Mouse (Mus musculus) liver (tissue): ENCODE data around the gene Sqstm1.

Source experiments
- DNase-seq: peaks from one replicate; pipeline ENCODE4 v3.0.0-alpha.2; 2020; ENCODE audit warnings: mixed read lengths

Gene Sqstm1

GRCm38 (mm10) chr11:50229252-50229910 is 18.8 kb upstream of the Sqstm1 start:
- DNase-seq, result no peak

- DNase-seq, result no peak
Observed at GRCm38 (mm10) chr11:50228772-50229171, 18.1 kb upstream of the Sqstm1 start.

- no peak for DNase-seq
Observed at GRCm38 (mm10) chr11:50227736-50228135, 17.1 kb upstream of the Sqstm1 start.

DNA sequence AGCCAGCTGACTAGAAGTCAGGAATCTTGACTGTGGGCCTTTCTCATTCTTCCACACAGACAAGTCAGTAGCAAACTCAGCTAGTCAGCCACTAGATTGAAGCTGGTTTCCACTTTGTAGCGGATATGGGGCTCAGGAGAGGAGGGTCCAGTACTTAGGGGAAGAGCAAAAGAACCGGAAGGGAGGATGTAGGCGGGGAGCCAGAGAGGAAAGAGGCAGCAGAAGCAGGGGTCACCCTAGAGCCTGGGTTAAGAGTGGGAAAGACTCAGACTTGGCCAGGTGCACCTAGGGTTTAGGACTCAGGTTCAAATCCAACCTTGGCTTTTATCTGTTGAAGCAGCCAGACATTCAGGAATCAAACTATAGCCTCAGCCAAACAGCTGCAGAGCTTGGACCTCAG is 16.6 kb upstream of the Sqstm1 start:
- no peak for DNase-seq

- DNase-seq, result no peak
Observed at GRCm38 (mm10) chr11:50226406-50226805, 15.8 kb upstream of the Sqstm1 start.

- peak; percentile 66 for DNase-seq
Observed at GRCm38 (mm10) chr11:50225611-50226378, 15.2 kb upstream of the Sqstm1 start.

GRCm38 (mm10) chr11:50224671-50225530 is 14.3 kb upstream of the Sqstm1 start:
- peak; percentile 94 for DNase-seq

GRCm38 (mm10) chr11:50223783-50224662 is 13.4 kb upstream of the Sqstm1 start:
- peak; percentile 29 for DNase-seq

DNA sequence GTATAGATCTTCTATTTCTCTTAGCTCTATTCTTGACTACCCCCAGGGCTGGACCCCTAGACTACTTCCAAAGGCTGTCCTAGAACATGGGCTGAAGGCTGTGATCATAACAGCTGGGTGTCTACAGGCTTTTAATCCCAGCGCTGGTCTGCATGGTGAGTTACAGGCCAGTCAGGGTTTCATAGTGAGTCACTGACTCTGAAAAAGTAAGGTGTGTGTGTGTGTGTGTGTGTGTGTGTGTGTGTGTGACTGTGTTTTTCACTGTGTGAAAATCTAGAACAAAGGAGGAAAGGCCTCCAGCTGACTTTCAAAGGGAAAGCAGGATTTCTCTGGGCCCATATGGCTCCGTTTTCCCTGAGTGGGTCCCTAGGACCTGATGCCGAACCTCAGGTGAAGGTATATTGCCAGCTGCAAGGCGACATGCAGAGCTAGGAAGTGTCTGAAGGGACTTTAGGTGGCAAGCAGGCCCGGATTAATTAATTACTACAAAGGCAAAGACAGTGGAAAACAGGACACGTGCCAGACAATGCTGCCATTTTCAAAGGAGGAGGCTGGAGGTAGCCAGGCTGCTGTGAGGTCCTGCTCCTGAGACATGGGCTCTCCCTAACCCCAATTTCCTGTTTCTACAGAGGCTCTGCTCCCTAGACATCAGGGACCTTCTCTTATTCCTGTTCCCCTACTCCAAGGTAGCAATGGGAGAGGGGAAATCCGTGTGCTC is 12.1 kb upstream of the Sqstm1 start:
- DNase-seq, result no peak

DNA sequence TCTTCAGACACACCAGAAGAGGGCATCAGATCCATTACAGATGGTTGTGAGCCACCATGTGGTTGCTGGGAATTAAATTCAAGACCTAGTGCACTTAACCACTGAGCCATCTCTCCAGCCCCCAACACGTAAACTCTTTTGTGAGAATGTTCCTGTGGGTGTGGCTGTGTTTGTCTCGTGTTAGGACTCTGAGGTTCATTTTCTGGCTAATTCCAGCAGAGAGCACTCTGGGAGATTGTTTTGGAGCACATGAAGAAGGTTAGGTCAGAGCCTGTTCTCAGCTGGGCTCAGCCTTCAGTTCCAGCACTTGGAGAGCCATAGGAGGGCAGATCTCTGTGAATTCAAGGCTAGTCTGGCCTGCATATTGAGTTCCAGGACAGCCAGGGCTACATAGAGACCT is 9.2 kb upstream of the Sqstm1 start:
- DNase-seq, result no peak

DNA sequence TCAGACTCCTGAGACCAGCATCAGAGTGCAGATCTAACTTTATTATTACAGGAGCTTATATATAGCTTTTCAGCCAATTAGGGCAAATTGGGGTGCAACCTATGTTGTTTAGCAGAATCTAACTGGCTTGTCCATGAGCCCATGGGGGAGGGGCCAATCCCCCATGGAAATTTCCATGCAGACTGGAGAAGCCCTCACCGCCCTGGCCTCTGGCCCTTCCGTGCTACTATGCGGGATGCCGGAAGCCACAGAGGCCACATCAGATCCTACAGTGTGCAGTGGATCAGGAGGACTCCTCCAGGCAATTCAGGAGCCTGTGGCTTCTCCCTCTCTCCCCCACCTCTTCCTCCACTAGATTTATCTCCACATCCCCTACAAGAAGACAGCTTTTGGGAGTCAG is 7.2 kb upstream of the Sqstm1 start:
- DNase-seq, result no peak

DNA sequence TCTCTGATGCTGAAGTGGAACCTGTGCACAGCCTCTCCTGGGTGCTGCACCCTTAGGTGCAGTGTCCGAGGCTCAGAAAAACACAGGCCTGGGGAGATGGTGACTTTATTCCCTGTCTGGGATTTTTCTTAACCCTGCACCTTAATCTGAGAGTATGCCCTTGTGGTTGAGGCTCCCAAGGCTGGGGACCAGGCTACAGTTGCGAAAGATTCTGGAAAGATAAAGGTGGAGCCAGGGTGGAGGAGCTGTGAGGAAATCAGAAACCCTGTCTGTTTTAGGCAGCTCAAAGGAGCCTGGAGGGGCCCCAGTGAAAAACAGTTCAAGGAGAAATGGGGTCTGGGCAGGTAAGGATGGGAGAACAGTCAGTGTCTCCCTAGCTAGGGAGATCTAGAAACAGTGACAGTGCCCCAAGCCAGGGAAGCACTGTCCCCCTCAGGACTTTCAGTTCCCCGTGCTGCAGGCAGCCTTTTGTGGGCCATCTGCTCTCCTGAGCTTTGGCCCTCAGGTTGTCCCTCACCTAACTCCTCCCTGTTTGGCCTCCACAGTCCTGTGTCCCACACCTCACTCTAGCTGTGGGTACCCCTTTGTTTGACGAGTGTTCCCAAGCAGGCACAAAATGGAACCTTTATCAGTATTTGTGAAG is 6.2 kb upstream of the Sqstm1 start:
- DNase-seq, result no peak

DNA sequence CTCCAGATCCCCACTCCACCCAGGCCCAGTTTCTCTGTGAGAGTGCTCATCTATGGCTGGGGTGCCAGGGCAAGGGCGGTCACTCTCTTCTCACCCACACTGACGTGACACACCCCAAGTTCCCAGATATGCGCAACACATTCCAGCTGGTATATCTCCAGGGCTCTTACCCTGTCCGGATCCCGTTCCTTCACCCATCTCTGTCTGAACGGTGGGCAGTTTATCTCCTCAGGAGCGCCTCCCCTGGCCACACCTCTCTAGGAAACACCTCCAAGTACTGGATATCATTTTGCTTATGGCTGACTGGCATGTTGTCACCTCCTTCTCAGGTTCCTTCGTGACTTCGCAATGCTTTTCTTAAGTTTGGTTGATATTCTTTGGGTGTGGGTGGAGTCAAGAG is 5.0 kb upstream of the Sqstm1 start:
- peak; percentile 51 for DNase-seq

GRCm38 (mm10) chr11:50214631-50215030 is 4.0 kb upstream of the Sqstm1 start:
- DNase-seq, result no peak

- DNase-seq, result peak; percentile 55
Observed at GRCm38 (mm10) chr11:50212848-50213758, 2.5 kb upstream of the Sqstm1 start.

DNA sequence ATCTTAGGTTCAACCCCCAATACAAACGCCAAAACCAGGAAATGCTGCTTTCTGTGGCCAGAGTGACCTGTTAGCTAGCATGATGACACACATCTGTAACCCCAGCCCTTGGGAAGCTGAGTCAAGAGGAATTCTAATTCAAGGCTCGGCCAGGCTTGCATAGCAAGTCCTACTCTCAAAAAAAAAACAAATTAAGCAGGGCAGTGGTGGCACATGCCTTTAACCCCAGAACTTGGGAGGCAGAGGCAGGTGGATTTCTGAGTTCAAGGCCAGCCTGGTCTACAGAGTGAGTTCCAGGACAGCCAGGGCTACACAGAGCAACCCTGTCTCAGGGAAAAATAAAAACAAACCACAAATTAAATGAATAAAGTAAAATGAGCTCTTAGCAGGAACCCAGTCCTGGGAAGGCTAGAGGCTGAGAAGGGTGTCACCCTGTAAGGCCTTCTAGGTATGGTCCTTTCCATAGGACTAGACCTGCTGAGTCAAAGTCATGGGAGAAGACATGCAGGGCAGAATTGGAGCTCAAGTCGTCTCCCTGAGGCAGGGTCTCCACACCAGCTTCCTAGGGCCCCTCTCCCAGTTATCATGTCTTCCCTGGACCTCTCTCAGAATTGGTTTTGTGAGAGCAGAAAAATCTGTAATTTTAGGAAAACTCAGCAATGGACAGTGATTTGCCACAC is 1.6 kb upstream of the Sqstm1 start:
- DNase-seq, result no peak

- DNase-seq, result no peak
Observed at GRCm38 (mm10) chr11:50211322-50212059, 864 bp upstream of the Sqstm1 start.

DNA sequence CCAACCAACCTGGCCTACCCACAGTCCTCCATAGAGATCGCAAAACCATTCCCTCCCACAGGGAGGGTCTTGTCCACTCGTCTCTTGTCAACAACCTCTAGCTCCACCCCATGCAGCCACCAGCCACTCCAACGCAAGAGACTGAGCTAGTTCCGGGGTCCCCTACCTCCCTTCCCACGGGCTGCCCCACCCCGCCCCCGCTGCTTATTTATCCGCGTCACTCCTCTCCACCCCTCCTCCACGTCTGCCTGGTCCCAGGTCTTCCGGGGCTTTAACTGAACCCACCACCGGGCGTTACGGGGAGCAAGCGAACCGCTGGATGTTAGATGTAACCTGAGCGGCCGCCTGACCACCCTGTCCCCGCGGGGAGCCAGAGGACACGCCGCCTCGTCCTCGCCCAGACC is 524 bp downstream of the Sqstm1 start:
- DNase-seq, result peak; percentile 95

DNA sequence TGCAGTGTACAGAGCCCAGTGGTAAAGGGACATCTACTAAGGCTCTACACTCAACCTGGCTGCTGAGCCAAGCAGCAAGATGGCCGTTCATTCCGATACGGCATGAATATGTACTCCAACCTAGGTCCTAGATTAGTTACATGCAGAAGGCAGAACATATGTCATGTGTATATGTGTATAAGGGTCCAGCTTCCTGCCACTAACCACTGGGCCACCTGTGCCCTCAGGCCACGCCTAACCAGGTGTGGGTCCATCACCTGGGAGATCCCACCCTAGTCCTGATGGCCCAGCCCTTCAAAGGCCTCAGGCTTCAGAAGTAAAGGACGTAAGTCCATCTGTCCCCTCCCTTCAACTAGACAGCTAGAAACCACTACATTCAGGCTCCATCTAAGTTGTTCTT is 2.6 kb downstream of the Sqstm1 start:
- no peak for DNase-seq
